Mouse (Mus musculus) heart, adult 2 months (tissue): ENCODE measurements around the gene Cdk11b.

Experiments used
- CTCF ChIP-seq: fragments of 200-600 bp; IDR thresholded peaks from 2 replicates; pipeline ENCODE4 v1.8.1; 2022; ENCODE audit warnings: antibody characterized with exemption, mild to moderate bottlenecking, moderate library complexity
- EP300 ChIP-seq: fragments of 200-500 bp; IDR thresholded peaks from 2 replicates; pipeline ENCODE4 v1.6.1; 2011; ENCODE audit warnings: low read depth, low read length, control low read depth; ENCODE audit not compliant: insufficient read depth

DNA sequence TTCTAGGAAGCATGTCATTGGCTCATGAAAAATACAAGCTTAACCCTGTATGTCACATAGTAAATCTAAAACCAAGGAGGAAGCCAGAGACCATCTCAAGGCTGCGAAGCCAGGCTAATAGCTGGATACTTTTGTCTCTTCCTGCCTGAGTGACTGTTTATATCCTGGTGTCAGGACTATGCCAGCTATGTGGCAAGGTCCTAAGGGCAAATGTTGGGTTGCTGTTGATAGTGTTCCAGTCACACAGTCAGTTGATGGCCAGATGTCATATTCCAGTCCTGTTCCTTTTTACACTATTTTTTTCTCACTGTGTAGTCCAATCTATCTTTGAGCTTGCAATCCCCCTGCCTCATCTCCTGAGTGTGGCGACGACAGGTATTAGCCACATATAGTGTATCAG, 11.4 kb upstream of the Cdk11b start:
- TF ChIP-seq EP300 (no peak), CTCF (no peak)
